Mouse (Mus musculus) spleen, adult 2 months (tissue): Measurements from ENCODE around the gene Cops4.

Experiments used
- CTCF ChIP-seq: fragments of 200-500 bp; IDR thresholded peaks from 2 replicates; pipeline ENCODE4 v1.5.1; 2011; ENCODE audit warnings: mild to moderate bottlenecking, inconsistent platforms; ENCODE audit not compliant: insufficient read depth, insufficient read length, insufficient replicate concordance; ENCODE audit errors: extremely low read depth
- POLR2A ChIP-seq: fragments of 200-500 bp; IDR thresholded peaks from 2 replicates; pipeline ENCODE4 v1.6.1; 2011; ENCODE audit warnings: low read depth, low read length, inconsistent platforms

GRCm38 (mm10) chr5:100574771-100575170 is 56.7 kb downstream of the Cops4 start:
- TF ChIP-seq CTCF (peak; percentile 18; the same call in 1 of the 2 replicates), POLR2A (no peak)
